Mouse (Mus musculus): Measurements from ENCODE around the gene Olfr1006.
"Not testable (repeated sequence)": the region's sequence is repeated elsewhere in the genome, so short reads cannot be mapped to it uniquely, and the experiment has no call there.

The Olfr1006 gene

DNA sequence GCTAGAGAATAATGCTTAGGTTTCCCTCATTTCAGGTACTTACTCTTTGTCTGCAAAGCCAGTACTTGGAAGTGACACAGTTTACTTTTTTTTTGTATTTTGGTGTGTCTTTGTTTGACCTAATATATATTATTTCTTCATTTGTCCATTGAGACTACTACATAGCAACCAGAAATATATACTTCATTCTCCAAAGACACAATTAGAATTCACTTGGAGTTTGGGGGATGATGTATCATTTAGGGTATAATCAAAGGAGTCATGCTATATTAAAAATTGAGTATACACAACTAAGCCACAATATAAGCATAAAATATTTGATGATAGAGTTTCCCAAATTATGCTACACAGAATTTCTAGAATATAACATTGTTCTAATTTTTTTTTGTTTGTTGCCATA lies at the start of gene Olfr1006:
Gene Olfr1006 (minus strand): TSS at position 101 of the 400 bp plus-strand sequence.
- DNase-seq (ENCODE audit: low read depth, low spot score): no peak

DNA sequence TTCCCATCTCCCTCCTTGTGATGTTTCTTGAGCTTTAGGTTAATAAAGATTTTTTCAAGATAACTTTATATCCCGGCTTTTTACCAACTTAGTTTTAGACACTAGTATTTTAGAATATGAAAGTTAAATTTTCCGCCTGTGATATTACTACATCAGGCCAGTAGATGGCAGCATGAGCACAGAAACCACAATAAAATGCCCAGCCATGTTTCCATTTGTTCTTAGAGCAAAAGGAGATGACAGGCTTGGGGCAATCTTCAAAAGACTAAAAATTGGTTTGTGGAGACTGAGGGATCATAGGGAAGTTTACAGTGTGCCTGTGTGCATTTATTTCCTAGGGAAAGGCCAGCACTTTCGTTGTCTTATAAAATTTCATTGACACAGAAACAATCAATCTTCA lies 47.2 kb upstream of the Olfr1006 start:
- DNase-seq (ENCODE audit: low read depth, low spot score): peak; percentile 11

DNA sequence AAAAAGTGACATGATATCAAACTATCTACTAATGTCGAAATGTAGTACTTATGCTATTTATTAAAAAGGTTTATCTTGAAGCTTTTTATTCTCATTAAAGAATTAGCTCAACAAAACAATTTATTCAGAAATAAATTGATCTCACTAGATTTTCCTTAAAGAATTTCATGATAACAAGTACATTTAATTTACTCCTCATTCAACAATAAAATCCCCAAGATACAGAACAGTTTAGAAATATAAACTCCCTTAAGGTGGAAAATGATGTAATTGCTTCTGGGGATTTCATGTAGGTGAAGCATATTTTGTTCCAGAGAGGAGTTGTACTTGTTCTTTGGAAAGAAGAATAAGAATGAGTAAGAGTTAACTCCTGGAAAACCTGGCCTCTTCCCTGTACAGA lies 36.6 kb upstream of the Olfr1006 start, which contains the start of gene Olfr1009:
Gene Olfr1009 (plus strand): TSS at position 301 of the 400 bp plus-strand sequence.
- DNase-seq (ENCODE audit: low read depth, low spot score): no peak

DNA sequence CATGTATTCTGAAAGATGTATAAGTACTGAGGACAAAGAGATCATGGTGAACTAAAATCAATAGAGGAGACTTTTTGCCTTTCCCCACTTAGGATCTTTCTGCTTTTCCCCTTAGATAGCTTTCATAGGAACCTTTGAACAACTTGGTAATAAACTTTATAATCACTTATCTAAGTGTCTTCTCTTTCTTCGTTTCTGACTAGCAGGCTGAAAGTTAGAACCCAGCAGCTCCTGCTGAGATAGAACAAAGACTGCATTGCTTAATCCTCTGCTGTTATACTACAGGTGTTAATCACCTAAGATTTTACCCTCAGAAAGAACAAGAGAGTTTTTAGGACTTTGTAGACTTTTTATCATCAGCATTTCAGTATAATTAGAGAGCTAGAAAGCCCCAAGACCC lies 32.6 kb upstream of the Olfr1006 start:
- DNase-seq (ENCODE audit: low read depth, low spot score): no peak

DNA sequence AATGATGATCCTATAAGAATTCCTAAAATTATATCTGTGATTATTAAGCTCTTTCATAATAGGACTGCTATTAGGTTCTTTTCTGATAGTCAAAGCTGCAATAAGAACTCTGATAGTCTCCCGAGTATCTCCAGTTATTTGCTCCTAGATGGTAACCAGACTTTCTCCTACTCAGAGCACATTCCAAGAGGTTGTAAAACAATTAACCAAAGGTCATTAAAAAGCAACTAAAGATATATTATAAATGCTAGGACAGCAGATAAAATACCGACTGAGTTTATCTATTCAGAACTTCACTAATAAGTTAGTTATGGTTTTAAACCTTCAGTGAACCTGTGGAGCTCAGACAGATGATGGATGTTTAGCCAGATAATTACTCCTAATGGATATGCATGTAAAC lies 32.1 kb upstream of the Olfr1006 start:
- DNase-seq (ENCODE audit: low read depth, low spot score): not testable (repeated sequence)

DNA sequence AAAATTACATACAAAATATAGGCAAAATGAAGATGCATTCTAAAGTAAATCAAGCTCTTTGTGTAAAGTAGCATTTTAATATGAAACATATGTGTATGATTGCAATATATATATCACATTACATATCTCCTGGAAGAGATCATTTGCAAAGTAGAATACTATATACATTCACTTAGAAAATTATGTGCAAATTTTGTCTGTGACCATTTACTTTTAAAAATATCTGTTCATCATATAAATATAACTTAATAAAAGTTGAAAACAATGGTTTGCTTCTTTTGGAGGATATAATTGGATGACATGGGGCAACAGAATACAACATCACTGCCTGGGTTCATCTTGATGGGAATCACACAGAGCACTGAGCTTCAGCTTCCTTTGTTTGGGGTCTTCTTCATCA lies 10.6 kb upstream of the Olfr1006 start, which contains the start of gene Olfr1008:
Gene Olfr1008 (plus strand): TSS at position 301 of the 400 bp plus-strand sequence.
- DNase-seq (ENCODE audit: low read depth, low spot score): no peak

DNA sequence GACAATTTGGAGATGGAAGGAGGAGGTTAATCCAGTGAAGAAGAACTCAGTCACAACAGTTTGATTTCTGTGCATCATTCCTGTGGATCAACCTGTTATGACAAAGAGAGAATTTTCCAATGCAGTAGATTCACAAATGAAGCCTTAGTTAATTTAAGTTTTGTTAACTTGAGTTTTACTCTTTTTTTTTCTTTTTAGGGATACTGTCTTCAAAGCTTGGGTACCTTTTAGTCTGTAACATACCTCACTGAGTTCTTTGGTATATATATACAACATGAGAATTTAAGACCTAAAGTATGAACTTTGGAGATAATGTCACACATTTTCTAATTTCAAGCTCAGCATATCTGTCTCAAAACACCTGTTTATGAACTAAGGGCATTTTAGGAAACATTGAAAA lies 14.2 kb downstream of the Olfr1006 start, which contains the start of gene Olfr154:
Gene Olfr154 (minus strand): TSS at position 101 of the 400 bp plus-strand sequence.
- not testable (repeated sequence) for DNase-seq (ENCODE audit: low read depth, low spot score)

DNA sequence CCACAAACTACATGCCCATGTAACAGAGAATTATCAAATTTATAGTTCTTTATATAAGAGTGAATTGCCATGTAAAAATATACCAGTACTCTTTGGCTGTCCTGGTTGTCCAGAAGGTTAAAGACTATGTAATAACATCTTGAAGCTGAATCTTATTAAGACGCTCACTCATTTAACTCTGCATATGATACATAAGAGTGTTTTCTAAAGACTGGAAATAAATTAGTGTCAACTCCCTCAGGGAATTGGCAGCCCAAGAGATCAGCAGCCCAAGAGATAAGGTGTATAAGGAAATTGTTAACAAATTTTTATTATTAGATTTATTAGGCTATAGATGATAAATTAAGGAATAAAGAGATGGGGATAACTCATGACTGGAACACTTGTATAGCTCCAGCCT lies 28.0 kb downstream of the Olfr1006 start, which contains the start of gene Olfr1002:
Gene Olfr1002 (minus strand): TSS at position 101 of the 400 bp plus-strand sequence.
- DNase-seq (ENCODE audit: low read depth, low spot score): no peak

All from CD4-positive, CD25-positive, alpha-beta regulatory T cell, adult 2 months (primary cell).